In the genomic region with DNA sequence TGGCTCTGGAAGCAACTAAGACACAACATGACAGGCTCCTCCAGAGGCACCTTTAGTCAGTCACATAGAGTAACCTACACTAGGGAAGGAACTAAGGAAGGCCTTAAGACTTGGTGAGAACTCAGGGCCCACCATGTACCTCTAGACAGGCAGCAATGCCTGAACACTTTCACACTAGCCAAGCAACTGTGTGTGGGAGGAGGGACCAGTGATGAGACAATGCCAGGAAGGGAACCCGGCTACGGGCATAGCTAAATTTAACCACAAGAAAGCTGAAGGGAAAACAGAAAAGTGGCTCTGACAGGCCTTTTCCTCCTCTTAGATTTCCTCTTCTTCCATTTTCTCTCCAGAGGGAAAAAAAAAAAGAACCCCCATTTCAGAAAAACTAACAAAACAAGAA, we compare ENCODE assay signal across 13 mouse cellular contexts. TPM values are rescaled to one million over a fixed set of nuclear protein-coding genes. Genes with fewer than 3 reads are reported as not detected.
DNase-seq lines count a peak whose midpoint lies in the region; ATAC-seq and TF ChIP-seq lines count a peak whose summit lies in the region.
"Had no signal": no experiment of that assay in that cellular context is flagged by ENCODE, and none has a peak within 500 bp of the region (broad histone marks: within the 10 kb centered on the region; RNA-seq: fewer than 3 reads in every experiment).

No protein-coding gene starts in this region.

- TF ChIP-seq CTCF in kidney, adult 2 months (conservative IDR thresholded peaks at IDR 0.05; ENCODE audit: insufficient read depth, insufficient read length, low read depth, low read length) = no peak

- H3K9ac ChIP-seq in heart, embryonic 15.5 days = no peak overlapping the region
- H3K9ac ChIP-seq: embryonic facial prominence, embryonic 13.5 days; forebrain, embryonic 13.5 days; intestine, embryonic 15.5 days had no signal

- WGBS in kidney, adult 2 months = 62% methylated on average over 2 of the region's 2 CpGs
- 13% methylated on average over 2 of the region's 2 CpGs for WGBS in heart, embryonic 15.5 days

- no peaks in the 10 kb centered on the region for H3K36me3 ChIP-seq in kidney, adult 2 months (ENCODE audit: control insufficient read depth, insufficient read depth, low read length)
- no peaks in the 10 kb centered on the region for H3K36me3 ChIP-seq in heart, embryonic 15.5 days
- H3K36me3 ChIP-seq: embryonic facial prominence, embryonic 13.5 days; intestine, embryonic 15.5 days had no signal

- no peak for ATAC-seq in heart, embryonic 15.5 days (replicated peaks; ENCODE audit: insufficient number of reproducible peaks, insufficient read depth, low FRiP score, low read depth)
- ATAC-seq: CD4-positive, CD25-positive, alpha-beta regulatory T cell, adult 4 months; forebrain, embryonic 13.5 days; intestine, embryonic 15.5 days had no signal

- no peak for TF ChIP-seq POLR2A in kidney, adult 2 months (IDR thresholded peaks at IDR 0.05; ENCODE audit: low read depth, low read length)

- no peaks in the 10 kb centered on the region for H3K27me3 ChIP-seq in kidney, adult 2 months (replicated peaks; ENCODE audit: control insufficient read depth, insufficient read depth, low read length)
- no peaks in the 10 kb centered on the region for H3K27me3 ChIP-seq in heart, embryonic 15.5 days
- H3K27me3 ChIP-seq: embryonic facial prominence, embryonic 13.5 days; forebrain, embryonic 13.5 days; intestine, embryonic 15.5 days had no signal

- H3K4me2 ChIP-seq in heart, embryonic 15.5 days = no peak overlapping the region
- H3K4me2 ChIP-seq: embryonic facial prominence, embryonic 13.5 days; forebrain, embryonic 13.5 days; intestine, embryonic 15.5 days had no signal

- H3K9me3 ChIP-seq in heart, embryonic 15.5 days (replicated peaks) = no peaks in the 10 kb centered on the region
- H3K9me3 ChIP-seq: embryonic facial prominence, embryonic 13.5 days; forebrain, embryonic 13.5 days; intestine, embryonic 15.5 days had no signal

- H3K4me3 ChIP-seq in kidney, adult 2 months (ENCODE audit: insufficient read depth, low read depth, low read length) = no peak overlapping the region
- H3K4me3 ChIP-seq in heart, embryonic 15.5 days = no peak overlapping the region
- H3K4me3 ChIP-seq: embryonic facial prominence, embryonic 13.5 days; forebrain, embryonic 13.5 days; intestine, embryonic 15.5 days had no signal

- no peaks in the 10 kb centered on the region for H3K4me1 ChIP-seq in kidney, adult 2 months (ENCODE audit: control insufficient read depth, insufficient read depth, low read length)
- H3K4me1 ChIP-seq in heart, embryonic 15.5 days (replicated peaks) = peaks cover 18% of the 10 kb centered on the region
- H3K4me1 ChIP-seq: intestine, embryonic 15.5 days had no signal

- peak; percentile 27 for DNase-seq in kidney, postnatal 10 days
- DNase-seq in kidney, adult 2 months = no peak
- DNase-seq in right cerebral cortex, adult 18-20 months = peak; percentile 59
- DNase-seq in right cerebral cortex, postnatal 25 days = no peak
- DNase-seq in lung, postnatal 36 days = peak; percentile 10
- no peak for DNase-seq in retina, postnatal 1 day
- DNase-seq: cerebellum, adult 11-12 months; thymus, postnatal 14 days had no signal

- no peak overlapping the region for H3K27ac ChIP-seq in kidney, adult 2 months (ENCODE audit: insufficient read depth, low read depth, low read length)
- H3K27ac ChIP-seq in heart, embryonic 15.5 days = peak overlapping the region; percentile 55
- H3K27ac ChIP-seq: embryonic facial prominence, embryonic 13.5 days; forebrain, embryonic 13.5 days; intestine, embryonic 15.5 days had no signal

RNA-seq across cellular contexts. Expression of a gene that starts 6.6 kb away (rescaled TPM):
- 5.7 and 6.2 TPM in 2 replicates for polyA plus RNA-seq in kidney, adult 2 months (2012; rRNA removed)
- polyA plus RNA-seq in heart, embryonic 15.5 days (2015; fragmentation: Nextera tagmentation; extraction: Ambion mirVana) = 6.0 and 7.7 TPM in 2 replicates

Comparison
In these comparisons a context has a peak if more than half of its experiments do, and no peak if none do; other contexts are left out.
1. DNase-seq: peak in kidney, postnatal 10 days (single experiment), right cerebral cortex, adult 18-20 months (single experiment) and lung, postnatal 36 days (single experiment); none in kidney, adult 2 months (single experiment), right cerebral cortex, postnatal 25 days (single experiment) and retina, postnatal 1 day (single experiment).